Mouse (Mus musculus) bone marrow macrophage, adult 2 months (primary cell): ENCODE measurements at regions not wholly inside any gene's neighbourhood (a gene's known extent, or its start where the extent isn't known, plus 50 kb on each side); places are given as distances from the start of the nearest gene placed in this dataset.

Experiments
- H3K27ac ChIP-seq: 2 replicates; pipeline ENCODE4 v1.5.1; 2012; ENCODE audit warnings: low read depth, low read length; ENCODE audit not compliant: insufficient read depth
- H3K4me1 ChIP-seq: 2 replicates; pipeline ENCODE4 v1.6.1; 2012; ENCODE audit warnings: low read length; ENCODE audit not compliant: control insufficient read depth, insufficient read depth
- H3K4me3 ChIP-seq: 2 replicates; pipeline ENCODE4 v1.5.1; 2012; ENCODE audit warnings: mild to moderate bottlenecking, low read length, moderate library complexity; ENCODE audit not compliant: insufficient read depth
- CTCF ChIP-seq: IDR thresholded peaks from 2 replicates; pipeline ENCODE4 v1.5.1; 2012; ENCODE audit warnings: low read depth, mild to moderate bottlenecking, low read length, moderate library complexity
- POLR2A ChIP-seq: IDR thresholded peaks from 2 replicates; pipeline ENCODE4 v1.6.1; 2012; ENCODE audit warnings: mild to moderate bottlenecking, low read depth, low read length, borderline replicate concordance

DNA sequence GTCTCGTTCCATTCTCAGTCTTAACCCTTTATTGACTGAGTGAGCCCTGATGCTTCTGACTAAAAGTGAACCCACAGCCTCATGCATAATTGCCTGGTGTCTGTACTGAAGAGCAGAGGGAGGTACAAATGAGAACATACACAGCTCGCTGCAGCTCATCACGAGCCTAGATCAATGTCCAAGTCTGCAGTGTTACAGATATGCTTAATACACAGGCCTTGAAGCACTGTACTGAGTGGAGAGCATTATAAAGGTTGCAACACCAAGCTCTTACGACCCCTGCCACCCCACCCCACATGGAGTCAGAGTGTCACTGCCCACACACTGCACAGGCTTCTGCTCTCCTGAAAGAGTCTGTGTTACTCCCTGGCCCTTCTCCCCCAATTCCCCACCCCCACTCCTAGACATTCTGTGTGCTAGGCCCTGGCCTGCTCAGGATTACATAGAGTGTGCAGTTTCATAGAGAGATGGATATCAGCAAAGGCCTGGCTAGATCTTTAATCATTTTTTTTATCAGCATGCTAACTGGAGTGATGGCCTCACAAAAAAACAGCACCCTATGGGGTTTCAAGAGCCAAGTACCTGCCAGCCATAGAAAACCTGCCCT, 108.5 kb upstream of the Gm12830 start:
- Histone ChIP-seq H3K4me1 (no peaks in the 10 kb centered on the region), H3K27ac (no peak overlapping the region), H3K4me3 (no peak overlapping the region)
- TF ChIP-seq CTCF (no peak), POLR2A (no peak)

DNA sequence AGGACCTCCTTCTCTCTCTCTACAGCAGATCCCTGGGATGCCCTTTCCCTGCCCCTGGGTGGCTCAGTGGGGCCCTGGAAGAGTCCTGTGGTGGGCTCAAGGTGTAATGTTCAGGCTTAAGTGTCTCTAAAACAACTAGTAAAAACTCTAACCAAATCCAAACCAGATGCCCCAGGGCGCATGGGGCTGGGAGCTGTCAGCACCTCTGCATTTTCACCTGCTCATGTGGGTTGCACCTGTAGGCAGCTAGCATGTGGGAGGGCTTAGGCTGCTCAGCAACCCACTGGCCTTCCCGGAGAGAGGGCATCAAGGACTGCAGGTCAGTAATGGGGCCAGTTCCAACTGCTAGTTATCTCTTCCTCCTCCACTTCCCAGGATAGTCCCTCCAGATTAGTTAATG, 104.8 kb upstream of the Gm12830 start:
- H3K4me1 ChIP-seq = no peaks in the 10 kb centered on the region
- TF ChIP-seq POLR2A (no peak), CTCF (no peak)

GRCm38 (mm10) chr4:114720696-114721095, 100.8 kb upstream of the Gm12830 start:
- Histone ChIP-seq H3K27ac (no peak overlapping the region), H3K4me3 (no peak overlapping the region), H3K4me1 (no peaks in the 10 kb centered on the region)
- TF ChIP-seq POLR2A = no peak
- TF ChIP-seq CTCF = no peak

More for the DNA sequence above, 104.8 kb upstream of the Gm12830 start:
- Histone ChIP-seq H3K27ac (no peak overlapping the region), H3K4me3 (no peak overlapping the region)

DNA sequence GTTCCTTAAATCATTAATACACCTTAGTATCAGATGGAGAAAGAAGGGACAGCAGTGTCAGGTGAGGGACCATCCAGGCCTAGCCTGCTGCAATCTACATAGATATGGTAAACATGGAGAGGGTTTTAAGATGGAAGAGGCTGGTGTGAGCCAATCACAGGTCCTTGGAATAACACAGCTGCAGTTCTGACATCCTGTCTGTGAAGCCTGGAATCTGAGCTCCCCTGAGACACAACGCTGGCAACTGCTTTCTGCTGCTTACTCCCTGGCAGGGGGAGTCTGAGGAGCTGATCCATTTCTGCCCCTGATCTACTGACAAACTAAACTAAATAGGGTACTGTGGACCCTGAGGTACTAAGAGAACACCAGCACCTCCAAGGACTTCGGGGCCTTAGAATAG, 100.1 kb upstream of the Gm12830 start:
- TF ChIP-seq POLR2A (no peak), CTCF (no peak)
- H3K4me1 ChIP-seq = no peaks in the 10 kb centered on the region
- no peak overlapping the region for H3K4me3 ChIP-seq
- H3K27ac ChIP-seq = no peak overlapping the region

DNA sequence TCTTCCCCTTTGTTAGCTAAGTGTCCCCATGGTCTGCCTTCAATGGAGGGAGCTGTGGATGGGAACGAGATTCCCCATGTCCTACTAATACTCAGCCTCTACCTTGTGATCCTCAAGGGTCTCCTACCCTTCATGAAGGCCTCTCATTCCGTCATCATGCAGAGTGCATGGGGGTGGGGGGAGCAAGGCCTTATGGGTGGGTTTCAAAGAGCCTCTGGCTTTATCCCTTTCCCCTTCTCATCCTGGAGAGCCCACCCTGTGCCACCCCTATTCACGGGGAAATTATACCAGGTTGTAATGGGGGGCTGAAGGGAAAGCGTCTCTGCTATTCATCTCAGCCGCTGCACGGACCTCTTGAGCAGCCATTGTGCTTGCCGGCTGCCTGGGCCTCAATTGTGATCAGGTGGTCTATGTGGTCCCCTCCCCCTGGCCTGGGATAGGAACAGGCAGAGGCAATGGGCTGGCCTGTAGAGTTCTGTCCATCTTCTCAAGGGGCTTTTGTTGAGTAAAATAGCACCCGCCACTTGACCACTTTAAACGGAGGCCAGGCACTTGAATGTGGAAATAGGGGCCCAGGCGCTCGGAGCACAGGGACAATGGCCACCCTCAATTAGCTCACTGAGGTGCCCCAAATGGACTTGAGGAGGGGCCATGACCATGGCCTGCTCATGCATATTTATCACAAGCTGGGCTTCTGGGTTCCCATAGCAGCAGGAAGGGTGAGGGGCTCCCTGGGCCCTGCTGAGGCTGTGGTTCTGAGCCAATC, 93.1 kb upstream of the Gm12830 start:
- Histone ChIP-seq H3K27ac (no peak overlapping the region), H3K4me1 (no peaks in the 10 kb centered on the region), H3K4me3 (no peak overlapping the region)
- no peak for TF ChIP-seq CTCF
- TF ChIP-seq POLR2A = no peak

DNA sequence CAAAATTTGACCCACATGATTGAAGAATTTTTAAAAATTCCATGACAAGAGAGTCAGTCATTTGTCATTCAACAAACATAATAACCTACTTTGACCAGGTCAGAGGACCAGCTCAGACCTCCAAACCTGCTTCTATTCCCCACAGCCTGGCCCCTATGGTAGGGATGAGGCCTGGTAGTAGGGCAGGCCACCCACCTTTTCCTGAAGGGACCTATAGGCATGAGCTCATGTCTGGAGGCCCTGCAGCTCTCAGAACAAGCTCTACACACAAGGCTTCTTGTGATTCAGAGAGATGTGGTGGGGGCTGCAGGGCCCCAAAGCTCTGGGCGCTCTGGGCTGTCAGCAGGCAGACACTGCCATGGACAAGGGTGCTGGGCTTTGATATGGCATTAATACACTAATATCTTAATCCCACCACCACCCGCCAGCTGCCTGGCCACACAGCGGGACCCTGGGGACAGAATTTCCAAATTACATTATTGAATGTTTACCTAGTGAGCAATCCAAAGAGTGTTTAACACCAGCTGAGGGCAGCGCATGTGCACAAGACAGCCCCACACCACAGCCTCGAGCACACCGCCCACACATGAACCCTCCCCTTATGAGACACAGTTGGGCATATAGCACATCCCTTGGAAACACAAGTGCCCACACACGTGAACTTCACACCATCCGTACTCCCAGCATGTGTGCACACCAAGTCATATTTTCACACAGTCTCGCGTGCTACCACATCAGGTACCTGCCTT, 88.1 kb upstream of the Gm12830 start:
- no peaks in the 10 kb centered on the region for H3K4me1 ChIP-seq
- no peak overlapping the region for H3K27ac ChIP-seq
- H3K4me3 ChIP-seq = no peak overlapping the region
- no peak for TF ChIP-seq CTCF
- no peak for TF ChIP-seq POLR2A

GRCm38 (mm10) chr4:114738903-114739667, 82.4 kb upstream of the Gm12830 start:
- no peak overlapping the region for H3K27ac ChIP-seq
- no peaks in the 10 kb centered on the region for H3K4me1 ChIP-seq
- TF ChIP-seq CTCF = no peak
- no peak for TF ChIP-seq POLR2A
- no peak overlapping the region for H3K4me3 ChIP-seq

- no peak overlapping the region for H3K4me3 ChIP-seq
- no peak overlapping the region for H3K27ac ChIP-seq
- no peak for TF ChIP-seq POLR2A
- no peak for TF ChIP-seq CTCF
- no peaks in the 10 kb centered on the region for H3K4me1 ChIP-seq
These were observed 73.4 kb upstream of the Gm12830 start for GRCm38 (mm10) chr4:114748131-114748530.

GRCm38 (mm10) chr4:114759837-114760236, 61.7 kb upstream of the Gm12830 start:
- no peaks in the 10 kb centered on the region for H3K4me1 ChIP-seq
- no peak overlapping the region for H3K27ac ChIP-seq
- no peak overlapping the region for H3K4me3 ChIP-seq
- TF ChIP-seq POLR2A (no peak), CTCF (no peak)
